Mouse (Mus musculus) heart, embryonic 12.5 days (tissue): Measurements from ENCODE around the gene Gucy1b2. TPM values are rescaled to one million over a fixed set of nuclear protein-coding genes. Genes with fewer than 3 reads are reported as not detected.

Experiments
- ATAC-seq: fragments of 200-750 bp; cut with Nextera tagmentation; 2 replicates; pipeline ENCODE4 v1.8.0; 2017; ENCODE audit warnings: moderate TSS enrichment, moderate library complexity; ENCODE audit not compliant: insufficient number of reproducible peaks, low FRiP score
- H3K27ac ChIP-seq: fragments of 300-500 bp; sonication (generic); 2 replicates; pipeline ENCODE4 v1.5.1; 2016; ENCODE audit warnings: mild to moderate bottlenecking, moderate library complexity; ENCODE audit not compliant: poor library complexity, severe bottlenecking
- H3K27me3 ChIP-seq: fragments of 300-500 bp; sonication (generic); replicated peaks from 2 replicates; pipeline ENCODE4 v1.6.1; 2016; ENCODE audit warnings: mild to moderate bottlenecking, moderate library complexity
- H3K36me3 ChIP-seq: fragments of 300-500 bp; sonication (generic); 2 replicates; pipeline ENCODE4 v1.6.1; 2016; ENCODE audit warnings: mild to moderate bottlenecking, moderate library complexity
- H3K4me1 ChIP-seq: fragments of 300-500 bp; sonication (generic); replicated peaks from 2 replicates; pipeline ENCODE4 v1.6.1; 2016; ENCODE audit warnings: mild to moderate bottlenecking
- H3K4me2 ChIP-seq: fragments of 300-500 bp; sonication (generic); 2 replicates; pipeline ENCODE4 v1.6.1; 2016; ENCODE audit warnings: mild to moderate bottlenecking, moderate library complexity
- H3K4me3 ChIP-seq: fragments of 300-500 bp; sonication (generic); 2 replicates; pipeline ENCODE4 v1.5.1; 2016; ENCODE audit warnings: mild to moderate bottlenecking
- H3K9ac ChIP-seq: fragments of 300-500 bp; sonication (generic); 2 replicates; pipeline ENCODE4 v1.6.1; 2016; ENCODE audit warnings: mild to moderate bottlenecking, moderate library complexity
- H3K9me3 ChIP-seq: fragments of 300-500 bp; sonication (generic); replicated peaks from 2 replicates; pipeline ENCODE4 v1.6.1; 2016; ENCODE audit warnings: mild to moderate bottlenecking, moderate library complexity
- WGBS: fragments of 180-500 bp; shearing (Covaris S2); methylation state at CpG from one replicate; pipeline ENCODE4 v1.1.7; 2016; 5-methylcytosine and 5-hydroxymethylcytosine counted together
- polyA plus RNA-seq: library from polyadenylated mRNA; unstranded; fragments of >200 nt; fragmentation: Nextera tagmentation; extraction: Ambion mirVana; gene quantifications from 2 replicates; pipeline ENCODE4 v1.2.1, GENCODE M21; 2016

Gucy1b2 gene
- polyA plus RNA-seq, 1 experiment from 2014 or later, result 0.06 TPM

DNA sequence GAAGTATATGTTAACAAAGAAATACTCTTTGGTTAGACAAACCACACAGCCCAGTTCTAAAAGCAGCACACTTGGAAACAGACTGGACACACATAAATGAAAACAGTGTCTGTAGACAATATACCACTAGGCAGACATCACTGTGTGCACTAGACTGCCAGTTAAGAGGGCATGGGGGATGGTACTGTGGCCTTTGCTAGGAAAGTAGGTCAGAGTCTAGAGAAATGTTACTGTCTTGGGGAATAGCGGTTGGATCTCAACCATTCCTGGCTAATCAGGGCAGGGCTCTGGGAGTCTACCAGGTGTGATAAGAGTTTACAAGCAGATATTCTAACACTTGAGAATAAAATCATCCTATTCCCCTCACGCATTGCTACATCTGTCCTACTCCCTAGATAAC lies 60.7 kb downstream of the Gucy1b2 start:
- Histone ChIP-seq H3K9ac (no peak overlapping the region), H3K4me2 (no peak overlapping the region), H3K27ac (no peak overlapping the region), H3K27me3 (no peaks in the 10 kb centered on the region), H3K4me3 (no peak overlapping the region), H3K4me1 (0 out of 2 replicates have a peak, but pooled peaks cover 13% of the 10 kb centered on the region), H3K9me3 (no peaks in the 10 kb centered on the region), H3K36me3 (no peaks in the 10 kb centered on the region)
- no peak for ATAC-seq
- WGBS, result 63% methylated on average over 2 of the region's 2 CpGs

DNA sequence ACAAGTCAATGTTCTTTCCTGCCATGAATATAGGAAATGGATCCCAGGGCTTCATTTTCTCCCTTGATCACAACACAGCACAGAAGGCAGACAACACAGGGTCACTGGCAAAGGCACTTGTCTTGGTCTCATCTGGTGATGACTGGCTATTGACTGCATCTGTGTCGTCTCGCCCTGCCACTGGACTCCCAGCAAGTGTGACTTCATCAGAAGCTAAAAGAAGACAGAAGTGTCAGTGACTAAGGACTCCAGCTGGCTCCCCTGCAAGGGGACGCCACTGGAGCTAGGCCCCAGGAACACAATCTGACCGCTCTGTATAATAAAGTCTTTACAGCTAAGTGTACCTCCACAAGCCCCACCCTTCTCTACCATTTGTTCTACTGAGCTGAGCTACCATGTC lies 63.3 kb downstream of the Gucy1b2 start:
- WGBS, result 46% methylated on average over 4 of the region's 4 CpGs

DNA sequence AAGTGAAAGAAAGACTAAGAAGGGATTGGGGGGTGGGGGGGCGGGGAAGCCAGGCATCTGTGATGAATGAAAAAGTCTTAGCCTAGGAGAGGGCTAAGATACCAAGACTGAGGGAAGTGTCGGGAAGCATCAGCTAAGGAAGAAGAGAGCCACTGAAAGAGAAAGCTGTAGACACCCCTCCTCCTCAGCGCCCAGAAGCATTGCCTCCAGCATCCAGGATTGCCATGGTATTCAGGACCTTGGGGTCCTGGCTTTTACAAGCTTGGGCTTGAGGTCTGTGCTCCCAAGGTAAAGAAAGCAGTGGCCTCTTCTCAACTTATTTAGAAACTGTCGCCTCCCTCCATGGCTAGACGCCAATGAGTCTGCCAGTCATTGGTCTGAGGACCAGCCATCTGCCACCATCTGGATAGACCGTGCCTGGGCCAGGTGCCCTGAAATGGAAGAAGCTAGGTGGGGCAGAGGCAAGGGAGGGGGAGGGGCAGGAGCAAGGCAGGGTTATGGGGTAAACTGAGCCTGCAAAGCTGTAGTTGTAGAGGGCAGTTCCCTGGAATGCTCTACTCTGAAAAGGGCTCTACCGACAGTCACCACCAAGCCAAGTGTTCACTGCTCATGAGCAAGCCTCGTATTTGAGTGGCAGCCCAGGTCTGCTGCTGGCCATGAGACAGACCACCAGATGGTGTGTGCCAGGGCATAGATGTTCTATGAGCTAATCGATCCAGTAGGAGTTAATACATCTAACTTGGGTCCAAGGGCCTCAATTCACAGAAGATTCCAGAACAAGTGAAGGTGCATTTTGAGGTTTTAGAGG lies 66.2 kb downstream of the Gucy1b2 start:
- Histone ChIP-seq H3K4me3 (no peak overlapping the region), H3K36me3 (no peaks in the 10 kb centered on the region), H3K4me1 (peaks cover 13% of the 10 kb centered on the region; the same call in 1 of the 2 replicates), H3K9ac (no peak overlapping the region), H3K27me3 (no peaks in the 10 kb centered on the region), H3K4me2 (no peak overlapping the region), H3K9me3 (no peaks in the 10 kb centered on the region), H3K27ac (peak overlapping the region; percentile 35; the same call in 1 of the 2 replicates)
- ATAC-seq, result no peak
- 75% methylated on average over 9 of the region's 9 CpGs for WGBS

More for the DNA sequence above, 63.3 kb downstream of the Gucy1b2 start:
- Histone ChIP-seq H3K9ac (no peak overlapping the region), H3K4me1 (peaks cover 16% of the 10 kb centered on the region; the same call in 1 of the 2 replicates), H3K4me3 (no peak overlapping the region), H3K27me3 (no peaks in the 10 kb centered on the region), H3K9me3 (no peaks in the 10 kb centered on the region), H3K36me3 (no peaks in the 10 kb centered on the region), H3K4me2 (no peak overlapping the region), H3K27ac (no peak overlapping the region)
- ATAC-seq, result no peak

DNA sequence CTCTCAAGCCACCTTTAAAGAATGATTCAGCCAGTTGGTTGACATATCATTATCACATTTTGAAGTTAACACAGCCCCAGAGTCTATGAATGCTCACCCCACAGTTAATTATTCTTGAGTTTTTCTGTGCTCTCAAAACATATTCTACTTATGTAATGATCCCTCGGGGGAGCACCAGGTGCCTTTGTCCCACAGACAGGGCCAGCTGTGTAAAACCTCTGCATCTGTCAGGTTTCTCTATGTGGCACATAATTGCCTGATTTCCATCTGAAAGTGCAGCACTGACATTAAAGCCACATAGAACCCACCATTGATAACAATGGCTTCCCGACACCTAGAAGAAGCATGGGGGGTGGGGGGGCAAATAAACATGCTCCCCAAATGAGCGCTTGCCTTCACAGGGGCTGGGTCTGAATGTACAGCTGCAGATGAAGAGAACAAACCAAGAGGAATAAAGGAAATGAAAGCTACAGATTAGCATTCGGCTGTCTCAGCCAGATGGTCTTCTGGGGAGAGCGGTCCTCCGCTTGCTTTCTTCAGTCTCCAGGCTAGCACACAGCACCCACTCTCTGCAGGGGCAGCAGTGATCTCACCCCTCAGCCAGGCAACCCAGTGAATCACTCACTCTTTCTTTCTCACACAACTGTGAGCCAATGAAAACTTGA lies 66.9 kb downstream of the Gucy1b2 start:
- Histone ChIP-seq H3K4me3 (no peak overlapping the region), H3K4me2 (no peak overlapping the region), H3K9me3 (no peaks in the 10 kb centered on the region), H3K4me1 (peaks cover 13% of the 10 kb centered on the region; the same call in 1 of the 2 replicates), H3K27me3 (no peaks in the 10 kb centered on the region), H3K36me3 (no peaks in the 10 kb centered on the region), H3K9ac (no peak overlapping the region), H3K27ac (0 out of 2 replicates have a peak overlapping the region, but pooled peaks have one; percentile 35)
- no peak; the same call in 1 of the 2 replicates for ATAC-seq
- WGBS, result 66% methylated on average over 6 of the region's 6 CpGs

DNA sequence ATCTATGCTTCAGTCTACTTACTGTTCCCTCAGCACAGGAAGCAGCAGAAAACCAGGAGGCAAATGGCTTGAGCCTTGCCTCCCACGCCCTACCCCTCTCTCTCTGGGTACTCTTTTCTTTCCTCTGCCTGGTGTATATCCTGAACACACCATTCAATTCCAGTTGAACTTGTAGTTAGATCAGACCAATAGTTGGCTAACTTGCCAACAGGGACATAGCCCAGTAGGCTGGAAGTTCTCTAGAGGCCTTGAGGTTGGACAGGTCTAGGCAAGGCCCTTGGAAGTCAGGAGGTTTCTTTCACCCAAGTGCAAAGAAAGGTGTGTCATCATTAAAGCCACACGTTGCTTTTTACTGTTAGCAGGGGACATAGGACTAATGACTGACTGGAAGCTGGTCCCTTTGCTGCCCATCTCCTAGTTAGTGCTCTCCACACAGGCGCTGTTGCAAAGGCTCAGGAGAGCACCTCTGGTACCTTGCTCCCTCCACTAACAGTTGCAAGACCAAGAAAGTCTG lies 72.2 kb downstream of the Gucy1b2 start:
- H3K9me3 ChIP-seq, result 0 out of 2 replicates have a peak, but pooled peaks cover 10% of the 10 kb centered on the region
- H3K4me2 ChIP-seq, result no peak overlapping the region
- WGBS, result 81% methylated on average over 3 of the region's 3 CpGs
- H3K4me1 ChIP-seq, result 0 out of 2 replicates have a peak, but pooled peaks cover 4% of the 10 kb centered on the region
- no peaks in the 10 kb centered on the region for H3K27me3 ChIP-seq
- H3K27ac ChIP-seq, result no peak overlapping the region
- no peak overlapping the region for H3K4me3 ChIP-seq
- no peak for ATAC-seq
- no peak overlapping the region for H3K9ac ChIP-seq
- no peaks in the 10 kb centered on the region for H3K36me3 ChIP-seq

DNA sequence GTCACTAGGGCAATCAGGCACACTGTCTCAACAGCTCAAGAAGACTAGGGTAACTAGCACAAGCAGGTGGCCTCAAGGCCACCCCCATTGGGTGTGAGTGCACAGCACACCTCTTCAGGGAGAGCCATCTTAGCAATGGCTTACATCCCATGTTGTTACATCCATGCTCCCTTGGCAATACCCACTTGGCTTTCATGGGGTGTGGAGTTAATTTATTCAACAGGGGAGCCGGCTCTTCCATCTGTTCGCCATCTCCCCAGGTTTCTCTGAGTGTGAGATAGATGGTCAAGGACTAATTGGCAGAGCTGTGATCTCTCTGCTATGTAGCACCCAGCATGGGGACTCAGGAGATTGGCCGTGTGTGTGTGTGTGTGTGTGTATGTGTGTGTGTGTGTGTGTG lies 73.0 kb downstream of the Gucy1b2 start:
- no peak overlapping the region for H3K9ac ChIP-seq
- no peak overlapping the region for H3K4me3 ChIP-seq
- no peak for ATAC-seq

DNA sequence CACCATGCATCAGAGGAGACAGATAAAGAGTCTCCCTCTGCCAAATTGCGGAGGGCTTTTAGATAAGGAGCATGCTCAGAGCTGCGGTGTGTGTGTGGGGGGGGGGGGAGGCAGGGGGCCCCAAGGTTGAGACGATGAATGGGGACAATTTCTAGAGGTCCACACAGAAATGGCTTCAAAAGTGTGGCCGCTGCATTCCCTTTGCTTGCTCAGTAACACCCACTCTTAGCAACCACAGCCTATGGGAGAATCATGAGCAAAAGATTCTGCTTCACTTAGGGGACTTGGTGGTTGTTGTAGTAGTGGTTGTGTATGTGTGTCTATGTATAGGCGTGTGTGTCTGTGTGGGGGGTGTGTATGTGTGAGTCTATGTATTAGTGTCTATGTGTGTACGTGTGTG lies 75.5 kb downstream of the Gucy1b2 start:
- Histone ChIP-seq H3K4me2 (no peak overlapping the region), H3K9me3 (0 out of 2 replicates have a peak, but pooled peaks cover 10% of the 10 kb centered on the region), H3K4me1 (peaks cover 18% of the 10 kb centered on the region), H3K9ac (no peak overlapping the region), H3K4me3 (no peak overlapping the region), H3K36me3 (no peaks in the 10 kb centered on the region), H3K27me3 (no peaks in the 10 kb centered on the region), H3K27ac (no peak overlapping the region)
- 61% methylated on average over 6 of the region's 6 CpGs for WGBS
- no peak for ATAC-seq

More for the DNA sequence above, 73.0 kb downstream of the Gucy1b2 start:
- 0 out of 2 replicates have a peak, but pooled peaks cover 10% of the 10 kb centered on the region for H3K9me3 ChIP-seq
- H3K4me1 ChIP-seq, result peaks cover 5% of the 10 kb centered on the region; the same call in 1 of the 2 replicates
- 84% methylated on average over 3 of the region's 3 CpGs for WGBS
- no peak overlapping the region for H3K27ac ChIP-seq
- H3K27me3 ChIP-seq, result no peaks in the 10 kb centered on the region
- no peak overlapping the region for H3K4me2 ChIP-seq
- H3K36me3 ChIP-seq, result no peaks in the 10 kb centered on the region

DNA sequence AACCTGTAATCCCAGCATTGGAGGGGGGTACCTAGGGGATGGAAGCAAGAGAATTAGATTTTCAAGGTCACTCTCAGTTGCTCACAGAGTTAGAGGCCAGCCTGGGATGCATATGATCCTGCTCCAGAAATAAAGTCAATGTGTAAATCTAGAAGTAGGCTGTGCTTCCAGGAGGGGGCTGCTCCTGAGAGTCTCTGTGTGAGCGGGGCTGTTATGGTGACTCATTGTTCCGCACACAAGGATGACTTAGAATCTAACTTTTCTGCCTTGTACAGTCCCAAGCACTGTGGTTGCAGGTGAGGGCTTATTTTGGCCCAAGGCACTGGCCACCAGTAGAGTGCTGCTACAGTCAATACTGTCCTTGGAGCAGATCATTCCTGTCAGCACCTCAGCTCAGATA lies 76.7 kb downstream of the Gucy1b2 start:
- H3K4me3 ChIP-seq, result no peak overlapping the region
- H3K4me2 ChIP-seq, result no peak overlapping the region
- H3K27me3 ChIP-seq, result no peaks in the 10 kb centered on the region
- H3K4me1 ChIP-seq, result peaks cover 28% of the 10 kb centered on the region
- 0 out of 2 replicates have a peak, but pooled peaks cover 10% of the 10 kb centered on the region for H3K9me3 ChIP-seq
- H3K9ac ChIP-seq, result no peak overlapping the region
- ATAC-seq, result no peak
- H3K36me3 ChIP-seq, result no peaks in the 10 kb centered on the region
- 0 out of 2 replicates have a peak overlapping the region, but pooled peaks have one; percentile 6 for H3K27ac ChIP-seq
- WGBS, result 92% methylated on average over 2 of the region's 2 CpGs

DNA sequence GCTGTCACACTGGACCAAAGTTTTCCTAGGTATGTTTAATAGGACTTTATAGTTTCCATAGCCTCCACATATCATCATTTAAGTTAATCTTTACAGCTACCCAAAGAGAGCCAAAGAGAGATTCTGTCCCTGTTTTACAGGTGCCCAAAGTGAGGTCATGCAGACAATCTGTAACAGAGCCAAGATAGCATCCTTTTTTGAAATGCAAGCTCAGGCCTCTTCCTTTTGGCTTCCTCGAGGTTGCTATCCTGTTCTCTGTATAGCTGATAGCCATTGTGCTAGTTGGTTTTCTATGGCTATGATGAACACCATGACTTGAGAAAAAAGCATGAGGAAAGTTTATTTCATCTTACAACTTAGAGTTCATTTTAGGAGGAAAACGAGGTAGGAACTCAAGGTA lies 80.0 kb downstream of the Gucy1b2 start:
- no peak overlapping the region for H3K9ac ChIP-seq
- H3K4me2 ChIP-seq, result no peak overlapping the region
- H3K36me3 ChIP-seq, result peaks cover 8% of the 10 kb centered on the region
- no peaks in the 10 kb centered on the region for H3K27me3 ChIP-seq
- ATAC-seq, result peak; percentile 52; the same call in 1 of the 2 replicates
- H3K9me3 ChIP-seq, result 0 out of 2 replicates have a peak, but pooled peaks cover 10% of the 10 kb centered on the region
- WGBS, result 64% methylated on average over 2 of the region's 2 CpGs
- peaks cover 42% of the 10 kb centered on the region for H3K4me1 ChIP-seq
- peak overlapping the region; percentile 76 for H3K27ac ChIP-seq
- no peak overlapping the region for H3K4me3 ChIP-seq

DNA sequence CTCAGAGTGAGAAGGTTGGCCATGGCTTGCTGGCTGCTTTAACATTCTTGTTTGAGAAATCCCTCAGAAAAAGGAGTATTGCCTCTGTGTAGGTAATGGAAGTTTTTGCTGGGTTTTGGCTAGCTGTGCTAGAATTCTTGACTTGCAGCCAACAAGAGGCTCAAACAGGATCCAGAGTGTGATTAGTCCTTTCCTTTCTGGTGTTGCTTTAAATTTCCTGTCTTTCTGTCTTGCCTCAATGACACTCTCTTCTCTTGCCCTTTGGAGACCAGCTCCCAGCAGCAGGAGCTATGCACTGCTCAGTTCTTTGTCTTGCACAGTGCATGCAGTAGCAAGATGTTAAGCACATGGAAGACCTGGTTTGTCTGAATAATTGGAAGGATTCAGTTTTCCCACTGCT lies 80.4 kb downstream of the Gucy1b2 start:
- 0 out of 2 replicates have a peak, but pooled peaks cover 10% of the 10 kb centered on the region for H3K9me3 ChIP-seq
- no peak overlapping the region for H3K9ac ChIP-seq
- H3K36me3 ChIP-seq, result peaks cover 8% of the 10 kb centered on the region

DNA sequence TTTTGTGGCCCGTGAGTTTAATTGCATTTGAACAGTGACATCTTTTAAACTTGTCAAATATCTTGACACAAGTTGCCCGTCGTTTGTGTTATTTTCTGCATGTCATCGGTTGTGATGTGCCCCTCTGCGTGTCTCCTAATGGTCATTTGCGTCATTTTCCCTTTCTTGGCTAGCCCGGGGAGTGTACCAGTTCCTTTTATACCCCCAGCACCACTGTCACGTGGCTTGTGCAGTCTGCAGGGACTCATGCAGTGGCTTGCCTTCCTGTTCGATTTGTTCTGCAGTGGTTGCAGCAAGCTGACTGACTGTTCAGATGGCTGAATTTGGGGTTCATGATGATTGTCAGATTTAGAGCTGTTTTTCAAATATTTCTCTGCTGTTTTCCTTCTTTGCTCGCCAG lies 82.1 kb downstream of the Gucy1b2 start:
- no peak overlapping the region for H3K4me3 ChIP-seq
- WGBS, result 53% methylated on average over 10 of the region's 10 CpGs
- H3K4me2 ChIP-seq, result peak overlapping the region; percentile 34
- peak overlapping the region; percentile 28; the same call in 1 of the 2 replicates for H3K9ac ChIP-seq
- H3K27ac ChIP-seq, result peak overlapping the region; percentile 83
- H3K27me3 ChIP-seq, result no peaks in the 10 kb centered on the region
- no peak for ATAC-seq
- peaks cover 16% of the 10 kb centered on the region for H3K36me3 ChIP-seq
- peaks cover 44% of the 10 kb centered on the region for H3K4me1 ChIP-seq
- no peaks in the 10 kb centered on the region for H3K9me3 ChIP-seq

More for the DNA sequence above, 80.4 kb downstream of the Gucy1b2 start:
- Histone ChIP-seq H3K4me2 (no peak overlapping the region), H3K4me1 (peaks cover 42% of the 10 kb centered on the region), H3K4me3 (no peak overlapping the region), H3K27me3 (no peaks in the 10 kb centered on the region), H3K27ac (peak overlapping the region; percentile 83)
- ATAC-seq, result peak; percentile 82
